Mouse (Mus musculus): ENCODE measurements around the gene Olfr951. TPM values are rescaled to one million over a fixed set of nuclear protein-coding genes. Genes with fewer than 3 reads are reported as not detected.

Gene Olfr951
- polyA plus RNA-seq (2014; fragmentation: Illumina TruSeq; extraction: RNeasy Lipid Tissue Mini Kit (QIAGEN cat#74804); ENCODE audit: low read depth, low replicate concordance) = not detected

DNA sequence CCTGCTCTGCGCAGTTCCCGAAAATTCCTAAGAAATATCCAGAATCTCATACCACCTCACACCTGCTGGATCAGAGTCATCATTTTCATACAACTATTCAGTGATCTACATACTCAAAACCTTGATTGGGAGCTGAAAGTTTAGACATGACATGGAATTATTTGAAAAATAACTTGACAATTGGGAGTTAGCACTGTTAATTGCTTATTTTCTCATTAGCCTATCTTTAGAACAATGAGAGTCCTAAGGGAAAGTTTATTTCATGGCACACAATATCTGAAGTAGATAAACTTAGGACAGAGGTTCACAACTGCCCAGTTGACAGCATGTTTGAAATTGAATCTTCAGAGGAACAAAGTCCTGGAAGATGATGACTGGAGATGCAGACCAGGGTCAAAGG is at the start of gene Olfr951:
TSS of gene Olfr951 (plus strand) at position 301 of the 400 bp plus-strand sequence.

DNA sequence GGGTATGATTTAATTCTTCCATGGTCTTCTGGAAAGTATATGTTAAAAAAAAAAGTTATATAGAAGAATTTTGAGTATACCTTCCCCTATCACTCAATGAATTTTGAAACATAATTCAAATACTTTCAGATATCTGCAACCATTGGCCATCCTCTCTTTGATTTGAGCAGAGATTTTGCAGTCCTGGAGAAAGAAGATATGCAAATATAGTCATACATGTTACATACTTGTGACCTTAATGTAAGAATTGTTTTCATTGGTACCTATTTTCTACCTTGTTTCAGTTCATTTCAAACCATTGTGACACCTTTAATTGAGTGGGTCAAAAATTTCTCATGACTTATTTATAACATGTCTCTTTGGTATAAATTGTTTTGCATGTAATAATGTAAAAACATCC is 39.8 kb downstream of the Olfr951 start, which contains the start of gene Olfr952:
TSS of gene Olfr952 (minus strand) at position 101 of the 400 bp plus-strand sequence.

Other genes with a start within 250 kb of the Olfr951 start
- gene Olfr943, start 221.1 kb upstream of the Olfr951 start, polyA plus RNA-seq (2014; fragmentation: Illumina TruSeq; extraction: RNeasy Lipid Tissue Mini Kit (QIAGEN cat#74804); ENCODE audit: low read depth, low replicate concordance) = not detected
- gene Olfr944, start 185.5 kb upstream of the Olfr951 start, polyA plus RNA-seq (2014; fragmentation: Illumina TruSeq; extraction: RNeasy Lipid Tissue Mini Kit (QIAGEN cat#74804); ENCODE audit: low read depth, low replicate concordance) = not detected
- gene Olfr1537, start 137.4 kb upstream of the Olfr951 start, polyA plus RNA-seq (2014; fragmentation: Illumina TruSeq; extraction: RNeasy Lipid Tissue Mini Kit (QIAGEN cat#74804); ENCODE audit: low read depth, low replicate concordance) = not detected
- gene Olfr945, start 110.6 kb upstream of the Olfr951 start, polyA plus RNA-seq (2014; fragmentation: Illumina TruSeq; extraction: RNeasy Lipid Tissue Mini Kit (QIAGEN cat#74804); ENCODE audit: low read depth, low replicate concordance) = not detected
- not detected for gene Olfr948, start 61.4 kb upstream of the Olfr951 start, polyA plus RNA-seq (2014; fragmentation: Illumina TruSeq; extraction: RNeasy Lipid Tissue Mini Kit (QIAGEN cat#74804); ENCODE audit: low read depth, low replicate concordance)
- not detected for gene Olfr952, start 39.7 kb downstream of the Olfr951 start, polyA plus RNA-seq (2014; fragmentation: Illumina TruSeq; extraction: RNeasy Lipid Tissue Mini Kit (QIAGEN cat#74804); ENCODE audit: low read depth, low replicate concordance)
- not detected for gene Olfr954, start 69.3 kb downstream of the Olfr951 start, polyA plus RNA-seq (2014; fragmentation: Illumina TruSeq; extraction: RNeasy Lipid Tissue Mini Kit (QIAGEN cat#74804); ENCODE audit: low read depth, low replicate concordance)
- gene Olfr955, start 84.5 kb downstream of the Olfr951 start, polyA plus RNA-seq (2014; fragmentation: Illumina TruSeq; extraction: RNeasy Lipid Tissue Mini Kit (QIAGEN cat#74804); ENCODE audit: low read depth, low replicate concordance) = not detected
- not detected for gene Olfr44, start 106.6 kb downstream of the Olfr951 start, polyA plus RNA-seq (2014; fragmentation: Illumina TruSeq; extraction: RNeasy Lipid Tissue Mini Kit (QIAGEN cat#74804); ENCODE audit: low read depth, low replicate concordance)
- not detected for gene Olfr957, start 128.4 kb downstream of the Olfr951 start, polyA plus RNA-seq (2014; fragmentation: Illumina TruSeq; extraction: RNeasy Lipid Tissue Mini Kit (QIAGEN cat#74804); ENCODE audit: low read depth, low replicate concordance)
- gene Olfr958, start 166.6 kb downstream of the Olfr951 start, polyA plus RNA-seq (2014; fragmentation: Illumina TruSeq; extraction: RNeasy Lipid Tissue Mini Kit (QIAGEN cat#74804); ENCODE audit: low read depth, low replicate concordance) = not detected
- not detected for gene Olfr959, start 188.2 kb downstream of the Olfr951 start, polyA plus RNA-seq (2014; fragmentation: Illumina TruSeq; extraction: RNeasy Lipid Tissue Mini Kit (QIAGEN cat#74804); ENCODE audit: low read depth, low replicate concordance)
- 11.8 TPM for gene AW551984, start 217.0 kb downstream of the Olfr951 start, polyA plus RNA-seq (2014; fragmentation: Illumina TruSeq; extraction: RNeasy Lipid Tissue Mini Kit (QIAGEN cat#74804); ENCODE audit: low read depth, low replicate concordance)
- not detected for gene Olfr148, start 223.2 kb downstream of the Olfr951 start, polyA plus RNA-seq (2014; fragmentation: Illumina TruSeq; extraction: RNeasy Lipid Tissue Mini Kit (QIAGEN cat#74804); ENCODE audit: low read depth, low replicate concordance)
- gene Olfr960, start 234.0 kb downstream of the Olfr951 start, polyA plus RNA-seq (2014; fragmentation: Illumina TruSeq; extraction: RNeasy Lipid Tissue Mini Kit (QIAGEN cat#74804); ENCODE audit: low read depth, low replicate concordance) = not detected